Mouse (Mus musculus) intestine, embryonic 16.5 days (tissue): ENCODE results near the gene Gm906. TPM values are rescaled to one million over a fixed set of nuclear protein-coding genes. Genes with fewer than 3 reads are reported as not detected.
"Not testable (repeated sequence)": the region's sequence is repeated elsewhere in the genome, so short reads cannot be mapped to it uniquely, and the experiment has no call there.

Experiments used
- ATAC-seq: fragments of 200-750 bp; cut with Nextera tagmentation; 2 replicates; pipeline ENCODE4 v1.8.0; 2017; ENCODE audit warnings: moderate TSS enrichment, moderate library complexity
- H3K27ac ChIP-seq: fragments of 300-500 bp; sonication (generic); 2 replicates; pipeline ENCODE4 v1.5.1; 2014; ENCODE audit warnings: mild to moderate bottlenecking, low read length
- H3K27me3 ChIP-seq: fragments of 300-500 bp; sonication (generic); replicated peaks from 2 replicates; pipeline ENCODE4 v1.6.1; 2014; ENCODE audit warnings: low read length, control low read depth, mixed read lengths; ENCODE audit not compliant: control insufficient read depth, insufficient read depth
- H3K36me3 ChIP-seq: fragments of 300-500 bp; sonication (generic); 2 replicates; pipeline ENCODE4 v1.6.1; 2014; ENCODE audit warnings: low read length, control low read depth; ENCODE audit not compliant: control insufficient read depth, insufficient read depth
- H3K4me1 ChIP-seq: fragments of 300-500 bp; sonication (generic); 2 replicates; pipeline ENCODE4 v1.6.1; 2014; ENCODE audit warnings: low read length, control low read depth, mixed read lengths; ENCODE audit not compliant: control insufficient read depth, insufficient read depth
- H3K4me2 ChIP-seq: fragments of 300-500 bp; sonication (generic); 2 replicates; pipeline ENCODE4 v1.6.1; 2014; ENCODE audit warnings: low read depth, low read length, control low read depth
- H3K4me3 ChIP-seq: fragments of 300-500 bp; sonication (generic); 2 replicates; pipeline ENCODE4 v1.5.1; 2014; ENCODE audit warnings: mild to moderate bottlenecking, low read length
- H3K9ac ChIP-seq: fragments of 300-500 bp; sonication (generic); 2 replicates; pipeline ENCODE4 v1.6.1; 2014; ENCODE audit warnings: low read depth, low read length
- H3K9me3 ChIP-seq: fragments of 300-500 bp; sonication (generic); 2 replicates; pipeline ENCODE4 v1.6.1; 2016; ENCODE audit warnings: low read length, control low read depth; ENCODE audit not compliant: control insufficient read depth
- WGBS: fragments of 180-500 bp; shearing (Covaris S2); extraction: QIAGEN DNeasy Blood & Tissue Kit; methylation state at CpG from one replicate; pipeline ENCODE4 v1.1.7; 2014; 5-methylcytosine and 5-hydroxymethylcytosine counted together
- microRNA-seq: library from miRNA; unstranded; fragments of <30 nt; microRNA quantifications from one replicate; pipeline ENCODE4, GENCODE M21; 2016
- polyA plus RNA-seq: library from polyadenylated mRNA; unstranded; fragments of >200 nt; fragmentation: Nextera tagmentation; extraction: Ambion mirVana; gene quantifications from 2 replicates; pipeline ENCODE4 v1.2.1, GENCODE M21; 2015

Gm906 gene
- not detected in 2 replicates for polyA plus RNA-seq

DNA sequence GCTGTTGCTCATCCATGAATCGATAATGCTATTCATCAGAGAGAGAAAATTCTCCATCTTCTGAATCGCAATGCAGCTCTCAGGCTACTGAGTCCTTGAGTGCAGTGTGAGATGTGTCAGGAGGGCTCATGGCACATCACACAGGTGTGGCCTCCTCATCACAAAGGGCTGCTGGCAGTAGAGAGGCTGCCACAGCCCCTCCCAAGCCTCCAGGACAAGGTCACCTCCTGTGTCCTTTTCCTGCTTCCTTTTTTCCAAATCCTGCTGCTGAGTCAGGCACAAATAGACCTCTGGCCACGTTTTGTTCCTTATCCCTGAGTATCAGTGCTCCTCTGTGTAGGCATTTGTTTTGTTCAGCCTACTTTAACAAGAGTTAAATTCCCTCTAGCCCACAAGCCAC is at the start of gene Gm906:
TSS of gene Gm906 (minus strand) at position 101 of the 400 bp plus-strand sequence.
- not testable (repeated sequence) for H3K4me3 ChIP-seq, H3K27ac ChIP-seq, H3K4me1 ChIP-seq, H3K9ac ChIP-seq, ATAC-seq, H3K36me3 ChIP-seq, H3K9me3 ChIP-seq, H3K27me3 ChIP-seq, H3K4me2 ChIP-seq
- WGBS = 71% methylated on average over 3 of the region's 3 CpGs

DNA sequence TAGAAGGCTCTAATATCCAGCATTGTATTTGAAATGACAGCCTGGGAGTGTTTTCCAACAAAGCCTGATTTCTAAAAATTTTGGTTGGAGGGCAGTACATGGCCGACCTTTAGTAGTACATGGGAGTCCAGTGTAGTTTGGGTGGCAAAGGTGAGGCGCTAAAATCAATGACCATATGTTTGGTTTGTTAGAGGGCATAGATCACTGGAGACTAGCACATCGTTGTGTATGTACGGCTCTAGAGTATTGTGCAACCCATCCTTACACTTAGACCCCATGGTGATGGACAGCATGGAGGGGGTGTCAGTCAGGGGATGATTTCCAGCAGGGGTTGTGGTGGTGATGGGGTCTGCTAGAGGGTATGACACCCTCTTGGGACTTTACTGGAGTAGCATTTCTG is 33.2 kb upstream of the Gm906 start:
- not testable (repeated sequence) for H3K36me3 ChIP-seq, H3K27ac ChIP-seq, H3K9ac ChIP-seq, H3K9me3 ChIP-seq, H3K27me3 ChIP-seq, H3K4me1 ChIP-seq, ATAC-seq, H3K4me3 ChIP-seq, H3K4me2 ChIP-seq
- 79% methylated on average over 1 of the region's 4 CpGs for WGBS

DNA sequence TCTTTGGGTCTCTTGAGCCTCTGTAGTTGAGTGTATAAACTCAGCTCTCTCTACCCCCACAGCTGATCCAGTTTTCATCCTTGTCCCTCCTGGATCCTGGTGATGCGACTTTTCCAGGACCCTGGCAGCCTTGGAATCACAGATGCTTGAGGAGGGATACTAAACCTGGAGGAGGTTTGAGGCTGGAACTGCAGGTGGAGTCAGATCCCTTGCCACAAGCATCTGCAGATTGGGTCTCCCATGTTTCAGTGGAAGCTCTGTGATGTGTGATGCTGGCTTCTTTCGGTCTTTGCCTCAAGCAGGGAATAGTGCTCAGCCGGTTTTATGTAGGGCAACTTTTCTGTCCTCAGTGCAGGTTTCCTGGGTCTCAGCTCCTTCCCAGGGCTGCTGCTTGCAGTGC is 13.6 kb downstream of the Gm906 start:
- no peaks in the 10 kb centered on the region for H3K27me3 ChIP-seq
- no peaks in the 10 kb centered on the region for H3K9me3 ChIP-seq
- no peaks in the 10 kb centered on the region for H3K4me1 ChIP-seq
- ATAC-seq = no peak
- 92% methylated on average over 3 of the region's 3 CpGs for WGBS
- no peak overlapping the region for H3K27ac ChIP-seq
- H3K4me3 ChIP-seq = no peak overlapping the region
- H3K9ac ChIP-seq = no peak overlapping the region
- no peaks in the 10 kb centered on the region for H3K36me3 ChIP-seq
- H3K4me2 ChIP-seq = no peak overlapping the region

DNA sequence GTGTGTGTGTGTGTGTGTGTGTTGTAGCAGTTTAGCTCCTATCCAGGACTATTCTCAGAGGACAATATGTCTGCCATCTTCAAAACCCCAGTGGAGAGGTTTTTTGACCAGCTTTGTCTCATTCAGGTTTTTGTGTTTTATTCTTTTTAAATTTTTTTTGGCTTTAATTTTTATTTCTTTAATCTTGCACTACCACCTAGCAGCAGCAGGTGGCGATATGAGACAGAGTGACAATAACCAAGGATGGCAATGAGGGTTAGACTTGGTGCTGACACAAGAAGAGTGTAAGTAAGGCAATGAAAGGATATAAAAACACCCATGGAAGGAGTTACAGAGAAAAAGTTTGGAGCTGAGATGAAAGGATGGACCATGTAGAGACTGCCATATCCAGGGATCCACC is 38.3 kb downstream of the Gm906 start:
- 0% methylated on average over 1 of the region's 1 CpGs for WGBS
- H3K4me1 ChIP-seq, H3K9me3 ChIP-seq, ATAC-seq, H3K9ac ChIP-seq, H3K36me3 ChIP-seq, H3K4me2 ChIP-seq, H3K4me3 ChIP-seq, H3K27me3 ChIP-seq, H3K27ac ChIP-seq: not testable (repeated sequence)

DNA sequence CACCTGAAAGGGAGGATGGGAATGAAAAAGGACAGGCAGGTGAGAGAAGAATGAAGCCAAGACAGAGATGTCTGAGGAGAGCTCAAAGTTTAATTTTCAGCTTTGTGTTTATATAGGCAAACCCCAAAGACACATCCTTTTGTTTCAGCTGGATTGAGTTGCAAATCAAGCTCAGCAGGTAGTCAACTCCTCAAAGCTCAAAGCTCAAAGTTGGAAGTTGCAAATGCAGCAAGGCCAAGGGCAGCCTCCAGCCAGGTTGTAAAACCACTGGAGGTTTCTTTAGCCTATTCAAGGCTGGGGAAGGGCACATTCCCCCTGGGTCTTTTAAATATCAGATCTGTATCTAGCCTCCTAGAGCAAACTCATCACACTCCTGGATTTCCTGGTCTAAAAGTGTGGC is 39.9 kb downstream of the Gm906 start:
- H3K9me3 ChIP-seq, H3K4me2 ChIP-seq, ATAC-seq, H3K27ac ChIP-seq, H3K27me3 ChIP-seq, H3K4me3 ChIP-seq, H3K4me1 ChIP-seq, H3K9ac ChIP-seq, H3K36me3 ChIP-seq: not testable (repeated sequence)

DNA sequence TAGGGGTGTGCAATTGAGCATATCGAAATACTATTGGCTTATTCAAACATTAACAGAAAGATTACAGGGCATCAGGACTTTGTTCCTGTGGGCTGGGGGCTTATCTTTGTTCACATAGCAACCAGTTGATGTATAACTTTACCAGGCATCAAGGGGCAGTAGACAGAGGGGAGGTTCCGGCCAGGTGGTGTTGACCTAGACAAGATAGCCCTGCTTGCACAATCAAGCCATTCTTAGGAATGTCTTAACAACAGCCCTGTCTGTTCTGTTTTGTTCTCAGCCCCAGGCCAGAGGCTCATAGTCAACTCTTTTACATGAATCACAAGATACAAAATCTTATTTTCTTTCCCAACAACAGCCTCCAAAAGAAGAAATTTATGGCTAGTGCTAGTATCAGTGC is 40.5 kb downstream of the Gm906 start:
- H3K27ac ChIP-seq, H3K4me2 ChIP-seq, H3K36me3 ChIP-seq, ATAC-seq, H3K4me3 ChIP-seq, H3K9me3 ChIP-seq, H3K27me3 ChIP-seq, H3K4me1 ChIP-seq, H3K9ac ChIP-seq: not testable (repeated sequence)
- WGBS = 67% methylated on average over 2 of the region's 2 CpGs

DNA sequence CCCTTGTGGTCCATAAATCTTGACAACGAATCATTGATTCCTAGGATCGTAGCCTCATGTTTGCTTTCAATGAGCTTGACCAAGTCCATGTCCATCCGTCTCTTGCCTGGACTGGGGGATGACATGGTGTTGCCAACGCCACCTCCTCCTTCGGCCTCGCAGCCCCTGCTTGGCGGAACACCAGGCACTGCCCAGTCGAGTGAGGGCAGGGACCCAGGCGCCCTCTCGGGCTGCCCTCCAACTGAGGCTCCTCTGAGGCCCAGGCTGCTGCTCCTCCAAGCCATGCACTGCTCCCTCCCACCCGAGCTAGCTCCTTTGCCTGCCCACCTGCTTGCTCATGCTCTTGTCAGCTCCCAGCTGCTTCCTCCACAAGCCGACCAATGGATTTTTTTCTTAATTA is 42.1 kb downstream of the Gm906 start:
- no peak overlapping the region for H3K27ac ChIP-seq
- ATAC-seq = no peak
- H3K9ac ChIP-seq = no peak overlapping the region
- H3K36me3 ChIP-seq = no peaks in the 10 kb centered on the region
- H3K4me1 ChIP-seq = no peaks in the 10 kb centered on the region
- H3K27me3 ChIP-seq = no peaks in the 10 kb centered on the region
- WGBS = 89% methylated on average over 12 of the region's 12 CpGs
- no peaks in the 10 kb centered on the region for H3K9me3 ChIP-seq
- H3K4me3 ChIP-seq = no peak overlapping the region
- H3K4me2 ChIP-seq = no peak overlapping the region

DNA sequence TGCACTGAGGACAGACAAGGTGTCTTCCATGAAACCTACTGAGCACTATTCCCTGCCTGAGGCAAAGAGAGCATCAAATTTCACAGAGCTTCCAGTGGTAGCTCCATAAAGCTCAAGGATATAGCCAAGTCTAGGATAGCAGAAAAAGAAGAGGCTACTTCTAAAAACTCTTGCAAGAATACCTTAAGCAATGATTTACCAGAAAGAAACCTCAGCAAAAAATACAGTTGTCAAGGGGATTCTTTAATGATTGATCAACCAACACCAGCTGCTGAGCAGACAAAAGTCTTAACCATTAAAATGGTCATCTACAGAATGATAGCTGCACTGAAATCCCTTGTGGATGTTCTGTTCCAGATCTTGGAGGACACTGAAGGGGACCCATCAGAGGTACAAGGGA is 53.3 kb downstream of the Gm906 start:
- H3K4me2 ChIP-seq, H3K9me3 ChIP-seq, H3K27me3 ChIP-seq, H3K9ac ChIP-seq, H3K4me1 ChIP-seq, H3K4me3 ChIP-seq, H3K36me3 ChIP-seq, ATAC-seq, H3K27ac ChIP-seq: not testable (repeated sequence)

Small RNAs within 50 kb of the gene (microRNA-seq; reads per million reads assigned to microRNA genes)
- not detected for gene Gm24017

Other genes with a start within 250 kb of the Gm906 start
- 22.0 and 22.9 TPM in 2 replicates for gene Fbxw17, start 167.6 kb upstream of the Gm906 start, polyA plus RNA-seq
- gene Gm47429, start 193.6 kb upstream of the Gm906 start, polyA plus RNA-seq = not detected in 2 replicates
- gene Nutm2, start 217.0 kb upstream of the Gm906 start, polyA plus RNA-seq = not detected in 2 replicates